Mouse (Mus musculus) cerebellum, postnatal 10 days (tissue): ENCODE measurements at regions not wholly inside any gene's neighbourhood (a gene's known extent, or its start where the extent isn't known, plus 50 kb on each side); places are given as distances from the start of the nearest gene placed in this dataset.
A peak's percentile ranks its signal among the peaks of the same experiment; 100 is the strongest.

Source experiments
- DNase-seq, 2 experiments: peaks; one replicate each; pipeline ENCODE4 v3.0.0; 2021; ENCODE audit warnings: mixed read lengths in 2 of 2

- peak in 1 of 2 experiments; percentile 4 for DNase-seq
Observed at GRCm38 (mm10) chr4:26016071-26016470, 216.0 kb upstream of the Fut9 start.

- peak; percentile 68 to 74 for DNase-seq
Observed at GRCm38 (mm10) chr4:26000364-26000763, 200.3 kb upstream of the Fut9 start.

GRCm38 (mm10) chr4:25998561-25998960 is 198.5 kb upstream of the Fut9 start:
- no peak for DNase-seq

- no peak for DNase-seq
Observed at GRCm38 (mm10) chr4:25955696-25956348, 155.8 kb upstream of the Fut9 start.

- DNase-seq, result no peak
Observed at GRCm38 (mm10) chr4:25932546-25932945, 132.5 kb upstream of the Fut9 start.

GRCm38 (mm10) chr4:25895381-25895980 is 95.4 kb upstream of the Fut9 start:
- no peak for DNase-seq

- no peak for DNase-seq
Observed at GRCm38 (mm10) chr4:25891888-25892661, 92.0 kb upstream of the Fut9 start.
